ENCODE assay signal across 13 mouse cellular contexts in genomic region chr3:125159763-125160162, GRCm38 (mm10).
"Had no signal": no experiment of that assay in that cellular context is flagged by ENCODE, and none has a peak within 500 bp of the region (broad histone marks: within the 10 kb centered on the region; RNA-seq: fewer than 3 reads in every experiment).

No protein-coding gene starts in this region.

- H3K36me3 ChIP-seq: kidney, embryonic 15.5 days; limb, embryonic 13.5 days; liver, embryonic 13.5 days; neural tube, embryonic 12.5 days had no signal

- H3K9ac ChIP-seq: kidney, embryonic 15.5 days; limb, embryonic 13.5 days; liver, embryonic 13.5 days; neural tube, embryonic 12.5 days had no signal

- H3K4me2 ChIP-seq: kidney, embryonic 15.5 days; limb, embryonic 13.5 days; liver, embryonic 13.5 days; neural tube, embryonic 12.5 days had no signal

- H3K4me3 ChIP-seq: kidney, embryonic 15.5 days; limb, embryonic 13.5 days; liver, embryonic 13.5 days; neural tube, embryonic 12.5 days had no signal

- H3K4me1 ChIP-seq: kidney, embryonic 15.5 days; limb, embryonic 13.5 days; liver, embryonic 13.5 days; neural tube, embryonic 12.5 days had no signal

- H3K27ac ChIP-seq: kidney, embryonic 15.5 days; limb, embryonic 13.5 days; liver, embryonic 13.5 days; neural tube, embryonic 12.5 days; stomach, postnatal 0 days had no signal

- H3K27me3 ChIP-seq: kidney, embryonic 15.5 days; limb, embryonic 13.5 days; liver, embryonic 13.5 days; neural tube, embryonic 12.5 days had no signal

- H3K9me3 ChIP-seq: kidney, embryonic 15.5 days; limb, embryonic 13.5 days; liver, embryonic 13.5 days; neural tube, embryonic 12.5 days had no signal

- DNase-seq: kidney, adult 11 months; kidney, postnatal 14 days; left cerebral cortex, postnatal 4 days; liver, embryonic 13.5 days; lung, adult 18-20 months; lung, postnatal 36 days; midbrain, embryonic 14.5 days; right cerebral cortex, postnatal 14 days; thymus, postnatal 4 days had no signal
